Mouse (Mus musculus) hindbrain, embryonic 13.5 days (tissue): ENCODE results near the gene Gpx1. TPM values are rescaled to one million over a fixed set of nuclear protein-coding genes. Genes with fewer than 3 reads are reported as not detected.
A peak's percentile ranks its signal among the peaks of the same experiment; 100 is the strongest.
"Not testable (repeated sequence)": the region's sequence is repeated elsewhere in the genome, so short reads cannot be mapped to it uniquely, and the experiment has no call there.

Experiments used
- ATAC-seq: fragments of 200-750 bp; cut with Nextera tagmentation; 2 replicates; pipeline ENCODE4 v1.8.0; 2017; ENCODE audit warnings: moderate TSS enrichment; ENCODE audit not compliant: low FRiP score
- H3K27ac ChIP-seq: fragments of 300-500 bp; sonication (generic); 2 replicates; pipeline ENCODE4 v1.5.1; 2015; ENCODE audit warnings: inconsistent platforms, mild to moderate bottlenecking, moderate library complexity
- H3K27me3 ChIP-seq: fragments of 300-500 bp; sonication (generic); 2 replicates; pipeline ENCODE4 v1.6.1; 2015; ENCODE audit warnings: mild to moderate bottlenecking, inconsistent platforms
- H3K36me3 ChIP-seq: fragments of 300-500 bp; sonication (generic); 2 replicates; pipeline ENCODE4 v1.6.1; 2015; ENCODE audit warnings: mild to moderate bottlenecking, inconsistent platforms
- H3K4me1 ChIP-seq: fragments of 300-500 bp; sonication (generic); replicated peaks from 2 replicates; pipeline ENCODE4 v1.6.1; 2015; ENCODE audit warnings: inconsistent platforms
- H3K4me2 ChIP-seq: fragments of 300-500 bp; sonication (generic); 2 replicates; pipeline ENCODE4 v1.6.1; 2015; ENCODE audit warnings: inconsistent platforms, mild to moderate bottlenecking, moderate library complexity
- H3K4me3 ChIP-seq: fragments of 300-500 bp; sonication (generic); 2 replicates; pipeline ENCODE4 v1.5.1; 2015; ENCODE audit warnings: mild to moderate bottlenecking, inconsistent platforms
- H3K9ac ChIP-seq: fragments of 300-500 bp; sonication (generic); 2 replicates; pipeline ENCODE4 v1.6.1; 2015; ENCODE audit warnings: mild to moderate bottlenecking, inconsistent platforms
- H3K9me3 ChIP-seq: fragments of 300-500 bp; sonication (generic); 2 replicates; pipeline ENCODE4 v1.6.1; 2016; ENCODE audit warnings: inconsistent platforms
- WGBS: fragments of 180-500 bp; shearing (Covaris S2); methylation state at CpG from one replicate; pipeline ENCODE4 v1.1.7; 2015; 5-methylcytosine and 5-hydroxymethylcytosine counted together
- polyA plus RNA-seq: library from polyadenylated mRNA; unstranded; fragments of >200 nt; fragmentation: Nextera tagmentation; extraction: Ambion mirVana; gene quantifications from 2 replicates; pipeline ENCODE4 v1.2.1, GENCODE M21; 2015

The Gpx1 gene
- polyA plus RNA-seq, 1 experiment from 2014 or later: 518 TPM

DNA sequence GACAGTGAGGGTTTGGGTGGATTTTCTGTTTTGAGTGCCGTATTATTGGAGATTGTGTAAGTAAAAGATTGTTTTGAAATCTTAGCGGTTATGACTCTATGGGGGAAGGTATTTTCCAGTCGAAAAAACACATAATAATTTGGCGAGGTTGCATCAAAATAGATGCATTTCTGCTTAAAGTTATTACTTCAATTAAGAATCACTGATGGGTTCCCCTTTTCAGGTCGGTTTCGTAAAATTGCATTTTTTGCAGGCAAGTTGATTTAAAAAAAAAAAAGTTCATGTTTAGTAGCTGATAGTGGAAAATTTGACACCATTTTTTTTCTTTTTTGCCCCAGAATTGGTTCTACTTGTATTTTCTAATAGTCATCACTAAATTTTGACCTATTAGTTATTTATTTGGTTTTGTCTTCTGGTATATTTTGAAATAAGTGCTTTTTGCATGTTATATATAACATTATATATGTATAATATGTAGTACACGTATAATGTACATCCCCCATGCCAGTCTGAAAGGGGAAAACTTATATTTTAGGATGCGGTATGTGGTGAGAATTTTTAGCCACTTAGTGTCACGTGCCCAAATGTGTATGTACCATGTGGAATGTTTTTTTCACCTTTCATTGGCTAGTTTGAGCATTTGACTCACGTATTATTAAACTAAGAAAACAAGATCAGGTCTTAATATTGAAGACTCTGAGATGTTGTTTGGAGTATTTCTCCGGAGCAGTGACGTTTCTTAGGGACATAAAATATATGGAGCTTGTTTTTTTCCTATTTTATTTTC, 31.5 kb upstream of the Gpx1 start:
- peak overlapping the region; percentile 97 for H3K9ac ChIP-seq
- H3K4me3 ChIP-seq: peak overlapping the region; percentile 93
- peak overlapping the region; percentile 92 for H3K4me2 ChIP-seq
- H3K27ac ChIP-seq: peak overlapping the region; percentile 99
- no peak for ATAC-seq
- H3K27me3 ChIP-seq: no peaks in the 10 kb centered on the region
- peaks cover 20% of the 10 kb centered on the region for H3K36me3 ChIP-seq
- WGBS: 25% methylated on average over 12 of the region's 12 CpGs
- peaks cover 58% of the 10 kb centered on the region for H3K4me1 ChIP-seq
- no peaks in the 10 kb centered on the region for H3K9me3 ChIP-seq

DNA sequence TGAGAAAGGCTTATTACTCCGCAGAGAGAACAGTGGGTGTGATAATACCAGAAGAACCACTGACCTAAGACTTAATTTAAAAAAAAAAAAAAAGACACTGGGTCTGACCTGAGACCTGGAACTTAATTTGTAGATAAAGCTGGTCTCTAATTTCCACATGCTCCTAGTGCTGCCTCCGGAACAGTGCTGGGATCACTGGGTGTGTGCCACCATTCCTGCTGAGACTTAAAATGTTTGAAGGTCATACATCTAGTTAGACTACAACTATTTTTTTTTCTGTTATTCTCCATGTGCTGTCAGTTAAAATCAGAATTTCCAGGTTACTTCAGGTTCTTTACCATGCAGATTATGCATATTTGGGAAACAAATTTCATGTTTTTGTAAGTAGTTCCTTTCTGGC, 30.6 kb upstream of the Gpx1 start:
- Histone ChIP-seq H3K4me3 (peak overlapping the region; percentile 93), H3K9ac (peak overlapping the region; percentile 64), H3K27ac (no peak overlapping the region), H3K4me1 (peaks cover 58% of the 10 kb centered on the region), H3K4me2 (peak overlapping the region; percentile 92), H3K9me3 (no peaks in the 10 kb centered on the region), H3K27me3 (no peaks in the 10 kb centered on the region), H3K36me3 (peaks cover 10% of the 10 kb centered on the region)
- no peak for ATAC-seq
- 78% methylated on average over 2 of the region's 2 CpGs for WGBS

DNA sequence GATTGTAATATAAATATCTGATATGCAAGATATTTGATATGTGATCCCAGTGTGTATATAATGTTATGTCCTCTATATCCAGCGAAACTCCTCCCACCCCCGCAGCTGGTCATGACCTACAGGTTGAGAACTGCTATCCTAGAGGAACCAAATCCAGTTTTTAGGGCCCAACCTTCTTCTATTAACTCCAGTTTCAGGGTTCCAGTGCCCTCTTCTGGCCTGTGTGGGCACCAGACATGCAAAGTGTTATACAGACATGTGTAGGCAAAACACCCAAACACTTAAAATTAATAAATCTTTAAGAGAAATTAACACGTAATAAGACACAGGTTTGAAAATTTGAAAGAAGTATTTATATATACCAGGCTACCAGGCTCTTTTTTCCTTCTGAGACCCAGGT, 21.1 kb upstream of the Gpx1 start:
- WGBS: 95% methylated on average over 3 of the region's 3 CpGs
- Histone ChIP-seq H3K27ac (no peak overlapping the region), H3K27me3 (no peaks in the 10 kb centered on the region), H3K36me3 (peaks cover 8% of the 10 kb centered on the region), H3K9me3 (no peaks in the 10 kb centered on the region), H3K4me1 (no peaks in the 10 kb centered on the region; the same call in 1 of the 2 replicates), H3K4me2 (no peak overlapping the region), H3K9ac (no peak overlapping the region), H3K4me3 (no peak overlapping the region)
- no peak for ATAC-seq

DNA sequence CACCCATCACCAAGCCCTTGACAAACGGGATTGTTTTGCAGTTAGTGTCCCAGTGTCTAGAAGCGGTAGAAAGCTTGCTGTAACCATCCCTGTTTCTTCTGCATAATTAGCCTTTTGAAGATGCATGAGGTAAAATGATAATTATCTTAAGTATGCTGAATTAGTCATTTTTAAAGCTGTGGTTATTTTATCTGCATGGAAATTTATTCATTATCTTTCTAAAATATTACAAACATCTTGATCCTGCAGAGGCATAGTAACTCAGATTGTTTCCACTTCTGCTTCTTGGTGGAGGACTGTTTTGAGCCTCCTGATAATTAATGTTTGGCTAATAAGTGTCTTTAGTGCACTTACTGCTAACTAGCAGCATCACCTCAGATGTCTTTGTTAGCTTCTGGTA, 20.2 kb upstream of the Gpx1 start:
- WGBS: 88% methylated on average over 2 of the region's 2 CpGs
- Histone ChIP-seq H3K9me3 (no peaks in the 10 kb centered on the region), H3K27ac (no peak overlapping the region), H3K4me1 (no peaks in the 10 kb centered on the region; the same call in 1 of the 2 replicates), H3K4me3 (no peak overlapping the region), H3K36me3 (peaks cover 8% of the 10 kb centered on the region), H3K4me2 (no peak overlapping the region), H3K9ac (no peak overlapping the region), H3K27me3 (no peaks in the 10 kb centered on the region)
- ATAC-seq: no peak

DNA sequence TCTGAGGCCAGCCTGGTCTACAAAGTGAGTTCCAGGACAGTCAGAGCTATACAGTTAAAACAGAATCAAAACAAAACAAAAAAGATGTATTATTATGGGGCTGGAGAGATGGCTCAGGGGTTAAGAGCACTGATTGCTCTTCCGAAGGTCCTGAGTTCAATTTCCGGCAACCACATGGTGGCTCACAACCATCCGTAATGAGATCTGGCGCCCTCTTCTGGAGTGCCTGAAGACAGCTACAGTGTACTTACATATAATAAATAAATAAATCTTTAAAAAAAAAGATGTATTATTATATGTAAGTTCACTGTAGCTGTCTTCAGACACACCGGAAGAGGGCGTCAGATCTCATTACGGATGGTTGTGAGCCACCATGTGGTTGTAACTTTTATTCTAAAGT, 16.6 kb upstream of the Gpx1 start:
- not testable (repeated sequence) for H3K9ac ChIP-seq, H3K36me3 ChIP-seq, H3K27ac ChIP-seq, H3K9me3 ChIP-seq, H3K4me2 ChIP-seq, H3K4me3 ChIP-seq, H3K4me1 ChIP-seq, H3K27me3 ChIP-seq, ATAC-seq
- 90% methylated on average over 7 of the region's 7 CpGs for WGBS

DNA sequence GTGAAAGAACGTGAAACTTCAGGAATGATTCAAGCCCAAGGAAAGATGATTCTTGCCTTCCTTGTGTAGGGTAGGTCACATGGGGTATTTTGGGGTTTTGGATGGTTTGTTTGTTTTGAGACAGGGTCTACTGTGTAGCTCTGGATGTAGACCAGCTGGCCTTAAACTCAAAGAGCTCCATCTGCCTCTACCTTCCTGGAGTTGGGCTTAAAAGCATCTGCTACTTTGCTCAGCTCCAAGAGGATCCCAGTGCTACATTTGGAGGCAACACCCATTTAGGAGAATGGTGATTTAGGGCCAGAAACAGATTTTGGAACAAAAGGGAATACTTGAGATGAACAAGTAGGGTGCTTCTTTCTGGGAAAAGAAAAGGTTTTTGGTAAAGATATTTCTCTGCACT, 13.9 kb upstream of the Gpx1 start:
- 98% methylated on average over 1 of the region's 1 CpGs for WGBS
- Histone ChIP-seq H3K9me3 (no peaks in the 10 kb centered on the region), H3K4me2 (no peak overlapping the region), H3K4me1 (no peaks in the 10 kb centered on the region), H3K4me3 (no peak overlapping the region), H3K27me3 (no peaks in the 10 kb centered on the region), H3K9ac (no peak overlapping the region), H3K27ac (no peak overlapping the region), H3K36me3 (peaks cover 31% of the 10 kb centered on the region)
- no peak for ATAC-seq

DNA sequence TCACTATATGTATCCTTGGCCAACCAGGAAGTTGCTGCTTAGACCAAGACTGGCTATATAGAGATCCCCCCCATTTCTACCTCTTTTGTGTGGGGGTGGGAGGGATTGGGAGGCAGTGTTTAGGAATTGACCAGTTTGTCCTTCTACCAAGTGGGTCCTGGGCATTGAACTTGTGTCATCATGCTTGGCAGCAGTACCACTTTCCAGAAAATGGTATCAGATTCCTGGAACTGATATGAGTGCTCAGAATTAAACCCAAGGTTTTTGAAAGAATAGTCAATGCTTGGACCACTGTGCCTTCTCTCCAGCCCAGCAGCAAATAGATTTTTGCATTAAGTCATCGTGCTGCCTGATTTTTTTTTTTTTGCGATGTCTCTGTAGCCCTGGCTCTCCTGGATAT, 12.9 kb upstream of the Gpx1 start:
- H3K9ac ChIP-seq: no peak overlapping the region
- no peak overlapping the region for H3K27ac ChIP-seq
- H3K9me3 ChIP-seq: no peaks in the 10 kb centered on the region
- no peak for ATAC-seq
- H3K4me3 ChIP-seq: no peak overlapping the region
- WGBS: 100% methylated on average over 2 of the region's 2 CpGs
- no peak overlapping the region for H3K4me2 ChIP-seq
- peaks cover 37% of the 10 kb centered on the region for H3K36me3 ChIP-seq
- H3K4me1 ChIP-seq: no peaks in the 10 kb centered on the region
- H3K27me3 ChIP-seq: no peaks in the 10 kb centered on the region

DNA sequence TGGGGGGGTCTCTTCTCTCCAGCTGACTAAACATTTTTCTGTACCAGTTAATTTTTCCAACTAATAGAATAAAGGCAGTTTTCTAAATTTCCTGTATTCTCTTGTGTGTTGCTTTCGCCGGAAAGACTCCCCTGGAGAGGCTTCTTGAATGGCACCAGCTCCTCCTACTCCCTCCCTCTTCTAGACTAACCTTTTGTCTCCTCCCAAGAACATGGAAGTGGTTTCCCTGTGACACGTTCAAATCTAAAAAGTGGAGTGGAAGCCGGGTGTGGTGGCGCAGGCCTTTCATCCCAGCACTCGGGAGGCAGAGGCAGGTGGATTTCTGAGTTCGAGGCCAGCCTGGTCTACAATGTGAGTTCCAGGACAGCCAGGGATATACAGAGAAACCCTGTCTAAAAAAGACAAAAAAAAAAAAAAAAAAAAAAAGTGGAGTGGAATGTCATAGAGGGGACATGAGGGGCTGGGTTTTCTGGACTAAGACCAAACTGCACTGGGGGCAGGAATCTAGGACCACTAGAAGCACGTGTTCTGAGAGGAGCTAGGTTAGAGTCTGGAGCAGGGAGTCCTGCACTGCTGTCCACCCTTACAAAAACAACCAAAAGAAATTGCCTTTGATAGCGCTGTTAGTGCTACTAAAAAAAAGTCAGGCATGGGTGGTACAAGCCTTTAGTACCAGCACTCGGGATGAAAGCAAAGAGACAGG, 704 bp upstream of the Gpx1 start:
- peak overlapping the region; percentile 93 for H3K27ac ChIP-seq
- no peak overlapping the region for H3K9ac ChIP-seq
- peaks cover 26% of the 10 kb centered on the region for H3K4me1 ChIP-seq
- ATAC-seq: no peak
- peaks cover 30% of the 10 kb centered on the region for H3K36me3 ChIP-seq
- H3K4me3 ChIP-seq: no peak overlapping the region
- no peaks in the 10 kb centered on the region for H3K9me3 ChIP-seq
- WGBS: 68% methylated on average over 10 of the region's 10 CpGs
- H3K4me2 ChIP-seq: peak overlapping the region; percentile 73
- no peaks in the 10 kb centered on the region for H3K27me3 ChIP-seq

DNA sequence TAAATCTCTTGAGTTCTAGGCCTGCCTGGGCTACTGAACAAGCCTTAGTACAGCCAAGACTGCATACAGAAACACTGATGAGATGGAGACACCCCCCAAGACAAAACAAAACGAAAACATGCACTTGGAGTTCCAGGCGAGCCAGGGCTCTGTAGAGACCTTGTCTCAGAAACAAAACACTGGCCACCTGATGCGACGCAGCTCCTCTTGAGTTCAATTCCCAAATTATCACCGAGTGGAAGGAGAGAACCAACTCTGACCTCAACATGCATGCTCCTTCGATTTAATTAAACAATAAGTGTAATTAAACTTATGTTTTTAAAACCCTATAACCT, 185 bp upstream of the Gpx1 start:
- Histone ChIP-seq H3K36me3 (peaks cover 27% of the 10 kb centered on the region), H3K9me3 (no peaks in the 10 kb centered on the region), H3K4me2 (peak overlapping the region; percentile 73), H3K27ac (peak overlapping the region; percentile 93), H3K27me3 (no peaks in the 10 kb centered on the region), H3K4me3 (peak overlapping the region; percentile 64), H3K4me1 (peaks cover 26% of the 10 kb centered on the region), H3K9ac (peak overlapping the region; percentile 87)
- ATAC-seq: 0 out of 2 replicates have a peak, but pooled peaks have one; percentile 12
- WGBS: 29% methylated on average over 6 of the region's 6 CpGs

DNA sequence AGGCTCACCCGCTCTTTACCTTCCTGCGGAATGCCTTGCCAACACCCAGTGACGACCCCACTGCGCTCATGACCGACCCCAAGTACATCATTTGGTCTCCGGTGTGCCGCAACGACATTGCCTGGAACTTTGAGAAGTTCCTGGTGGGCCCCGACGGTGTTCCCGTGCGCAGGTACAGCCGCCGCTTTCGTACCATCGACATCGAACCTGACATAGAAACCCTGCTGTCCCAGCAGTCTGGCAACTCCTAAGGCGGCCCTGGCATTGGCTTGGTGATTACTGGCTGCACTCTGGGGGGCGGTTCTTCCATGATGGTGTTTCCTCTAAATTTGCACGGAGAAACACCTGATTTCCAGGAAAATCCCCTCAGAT, 1.2 kb downstream of the Gpx1 start:
- H3K4me1 ChIP-seq: peaks cover 26% of the 10 kb centered on the region
- H3K27ac ChIP-seq: peak overlapping the region; percentile 30
- 11% methylated on average over 20 of the region's 20 CpGs for WGBS
- peak overlapping the region; percentile 64 for H3K4me3 ChIP-seq
- no peaks in the 10 kb centered on the region for H3K27me3 ChIP-seq
- H3K9ac ChIP-seq: peak overlapping the region; percentile 87
- H3K36me3 ChIP-seq: peaks cover 14% of the 10 kb centered on the region
- peak overlapping the region; percentile 73 for H3K4me2 ChIP-seq
- H3K9me3 ChIP-seq: no peaks in the 10 kb centered on the region
- ATAC-seq: no peak

DNA sequence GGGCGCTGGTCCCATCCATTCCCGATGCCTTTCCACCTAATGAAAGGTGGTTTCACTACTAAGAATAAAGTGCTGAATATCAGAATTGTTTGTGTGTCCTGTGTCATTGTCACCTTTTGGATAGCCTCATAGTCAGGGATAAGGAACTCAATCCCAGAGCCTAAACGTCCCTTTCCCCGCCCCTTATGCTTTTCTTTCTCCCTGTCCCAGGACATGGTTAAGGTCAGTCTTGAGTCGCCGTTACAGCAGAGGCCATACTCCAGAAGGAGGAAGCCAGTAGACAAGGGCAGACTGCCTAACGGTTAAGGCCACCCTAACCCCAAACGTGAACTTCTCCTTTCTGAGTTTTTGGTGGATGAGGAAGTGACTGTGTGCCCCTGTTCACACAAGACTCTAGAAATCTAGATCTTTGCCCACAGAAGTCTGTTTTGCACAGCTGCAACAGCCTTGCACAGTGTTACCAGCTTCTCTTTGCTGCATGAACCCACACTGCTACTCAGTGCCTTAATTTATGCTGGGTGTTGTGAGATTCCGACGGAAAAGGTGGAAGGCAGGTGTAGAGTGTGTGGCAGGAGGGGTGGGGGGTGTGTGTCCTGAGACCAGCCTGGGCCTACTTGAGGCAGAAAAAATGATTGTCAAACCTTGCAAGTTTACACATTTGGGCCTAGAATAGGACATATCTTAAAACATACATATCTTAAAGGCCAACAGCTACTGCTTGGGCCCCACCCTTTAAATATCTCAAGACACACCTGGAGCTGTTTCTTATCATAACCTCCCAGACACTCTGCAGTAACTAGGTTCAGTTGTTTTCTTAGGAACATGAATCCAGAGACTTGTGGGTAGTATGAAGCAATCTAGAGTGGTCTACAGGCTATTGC, 1.8 kb downstream of the Gpx1 start:
- Histone ChIP-seq H3K4me2 (peak overlapping the region; percentile 73), H3K27ac (peak overlapping the region; percentile 30; the same call in 1 of the 2 replicates), H3K9me3 (no peaks in the 10 kb centered on the region), H3K9ac (peak overlapping the region; percentile 87), H3K27me3 (no peaks in the 10 kb centered on the region), H3K4me3 (peak overlapping the region; percentile 64), H3K4me1 (peaks cover 29% of the 10 kb centered on the region), H3K36me3 (peaks cover 7% of the 10 kb centered on the region)
- 69% methylated on average over 10 of the region's 10 CpGs for WGBS
- no peak for ATAC-seq

DNA sequence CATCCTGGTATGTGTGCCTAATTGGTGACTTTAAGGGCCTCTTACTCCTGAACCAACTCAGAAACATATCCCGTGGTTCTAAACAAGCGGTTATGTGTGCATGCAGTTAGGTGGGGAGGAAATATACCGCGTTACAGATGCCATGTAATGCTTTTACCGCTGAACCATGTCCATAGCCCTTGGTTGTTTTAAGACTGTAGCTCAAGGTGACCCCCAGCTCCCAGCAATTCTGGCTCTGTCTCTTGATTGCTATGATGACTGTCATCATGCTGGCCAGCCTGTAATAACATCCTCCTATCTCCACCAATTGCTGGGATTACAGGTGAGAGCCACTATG, 2.4 kb downstream of the Gpx1 start:
- H3K4me1 ChIP-seq: peaks cover 33% of the 10 kb centered on the region
- peak overlapping the region; percentile 73; the same call in 1 of the 2 replicates for H3K4me2 ChIP-seq
- peaks cover 2% of the 10 kb centered on the region for H3K36me3 ChIP-seq
- no peaks in the 10 kb centered on the region for H3K27me3 ChIP-seq
- no peak overlapping the region for H3K27ac ChIP-seq
- H3K9ac ChIP-seq: 0 out of 2 replicates have a peak overlapping the region, but pooled peaks have one; percentile 87
- ATAC-seq: no peak
- H3K9me3 ChIP-seq: no peaks in the 10 kb centered on the region
- H3K4me3 ChIP-seq: no peak overlapping the region
- 90% methylated on average over 5 of the region's 5 CpGs for WGBS
